Mouse (Mus musculus) MEL (cell line): Measurements from ENCODE around the gene Zdhhc11. TPM values are rescaled to one million over a fixed set of nuclear protein-coding genes. Genes with fewer than 3 reads are reported as not detected.
A peak's percentile ranks its signal among the peaks of the same experiment; 100 is the strongest.

Source experiments
- DNase-seq: peaks from one replicate; pipeline ENCODE4 v3.0.0; 2011; ENCODE audit warnings: low read depth, low spot score
- H3K27ac ChIP-seq: 2 replicates; pipeline ENCODE4 v1.5.1; 2012; ENCODE audit warnings: low read depth, mild to moderate bottlenecking, control low read depth, low read length, moderate library complexity; ENCODE audit not compliant: control insufficient read depth
- H3K27me3 ChIP-seq, 2 experiments: fragments of 150-350 bp in 1 of 2; sonication (generic) in 1 of 2; 2 replicates each; pipeline ENCODE4 v1.6.1; 2012; ENCODE audit warnings: low read length in 2 of 2, mild to moderate bottlenecking in 2 of 2, improper control_type of control experiment in 1 of 2, moderate library complexity in 1 of 2; ENCODE audit not compliant: insufficient read depth in 2 of 2, control insufficient read depth in 1 of 2
- H3K36me3 ChIP-seq, 2 experiments: 2 replicates each; pipeline ENCODE4 v1.6.1; 2012 to 2014; ENCODE audit warnings: low read length in 2 of 2, improper control_type of control experiment in 1 of 2, inconsistent platforms in 1 of 2, mild to moderate bottlenecking in 1 of 2; ENCODE audit not compliant: insufficient read depth in 2 of 2, control insufficient read depth in 1 of 2
- H3K4me1 ChIP-seq, 2 experiments: fragments of 150-350 bp in 1 of 2; sonication (generic) in 1 of 2; 2 replicates each; pipeline ENCODE4 v1.6.1; 2012; ENCODE audit warnings: low read length in 2 of 2, improper control_type of control experiment in 1 of 2, mild to moderate bottlenecking in 1 of 2; ENCODE audit not compliant: insufficient read depth in 2 of 2, control insufficient read depth in 1 of 2
- H3K4me3 ChIP-seq, 2 experiments: fragments of 150-350 bp in 1 of 2; sonication (generic) in 1 of 2; 2 replicates each; pipeline ENCODE4 v1.5.1; 2012; ENCODE audit warnings: low read depth in 2 of 2, low read length in 2 of 2, mild to moderate bottlenecking in 2 of 2, moderate library complexity in 2 of 2, control low read depth in 1 of 2, improper control_type of control experiment in 1 of 2; ENCODE audit not compliant: control insufficient read depth in 1 of 2, insufficient read depth in 1 of 2
- H3K79me2 ChIP-seq: 2 replicates; pipeline ENCODE4 v1.6.1; 2012; ENCODE audit warnings: mild to moderate bottlenecking, low read length, moderate library complexity; ENCODE audit not compliant: control insufficient read depth, poor library complexity, insufficient read depth
- H3K9ac ChIP-seq: 2 replicates; pipeline ENCODE4 v1.6.1; 2012; ENCODE audit warnings: low read depth, mild to moderate bottlenecking, control low read depth, low read length, moderate library complexity; ENCODE audit not compliant: control insufficient read depth, poor library complexity, severe bottlenecking
- H3K9me3 ChIP-seq: fragments of 150-350 bp; sonication (generic); replicated peaks from 2 replicates; pipeline ENCODE4 v1.6.1; 2012; ENCODE audit warnings: mild to moderate bottlenecking, low read length, improper control_type of control experiment, moderate library complexity; ENCODE audit not compliant: insufficient read depth
- BHLHE40 ChIP-seq: IDR thresholded peaks from 2 replicates; pipeline ENCODE4 v1.6.1; 2012; ENCODE audit warnings: low read depth, mild to moderate bottlenecking, inconsistent platforms, low read length, improper control_type of control experiment, borderline replicate concordance
- CHD1 ChIP-seq: IDR thresholded peaks from 2 replicates; pipeline ENCODE4 v1.6.1; 2012; ENCODE audit warnings: low read depth, mild to moderate bottlenecking, inconsistent platforms, low read length, improper control_type of control experiment
- CHD2 ChIP-seq: IDR thresholded peaks from 2 replicates; pipeline ENCODE4 v1.6.1; 2011; ENCODE audit warnings: low read length, improper control_type of control experiment
- CTCF ChIP-seq, 3 experiments: IDR thresholded peaks in 2 of 3; conservative IDR thresholded peaks in 1 of 3; 2 replicates each; pipeline ENCODE4 v1.5.1; 2011 to 2012; ENCODE audit warnings: low read length in 3 of 3, low read depth in 2 of 3, mild to moderate bottlenecking in 2 of 3, improper control_type of control experiment in 1 of 3, inconsistent platforms in 1 of 3, mixed read lengths in 1 of 3, moderate library complexity in 1 of 3; ENCODE audit not compliant: control insufficient read depth in 1 of 3, insufficient read depth in 1 of 3, poor library complexity in 1 of 3, severe bottlenecking in 1 of 3
- E2F4 ChIP-seq: IDR thresholded peaks from 2 replicates; pipeline ENCODE4 v1.6.1; 2011; ENCODE audit warnings: low read depth, low read length, improper control_type of control experiment, borderline replicate concordance
- ELF1 ChIP-seq: IDR thresholded peaks from 2 replicates; pipeline ENCODE4 v1.6.1; 2014; ENCODE audit warnings: low read depth, mild to moderate bottlenecking, inconsistent platforms, low read length, improper control_type of control experiment, moderate library complexity
- EP300 ChIP-seq, 2 experiments: IDR thresholded peaks; 2 replicates each; pipeline ENCODE4 v1.6.1; 2011; ENCODE audit warnings: improper control_type of control experiment in 2 of 2, low read length in 2 of 2, low read depth in 1 of 2, mild to moderate bottlenecking in 1 of 2
- GABPA ChIP-seq: IDR thresholded peaks from 2 replicates; pipeline ENCODE4 v1.6.1; 2012; ENCODE audit warnings: low read depth, mild to moderate bottlenecking, inconsistent platforms, low read length, improper control_type of control experiment, moderate library complexity
- GATA1 ChIP-seq: IDR thresholded peaks from 2 replicates; pipeline ENCODE4 v1.6.1; 2011; ENCODE audit warnings: low read depth, low read length, improper control_type of control experiment
- HCFC1 ChIP-seq: IDR thresholded peaks from 2 replicates; pipeline ENCODE4 v1.6.1; 2012; ENCODE audit warnings: low read depth, mild to moderate bottlenecking, inconsistent platforms, low read length, improper control_type of control experiment, moderate library complexity
- JUND ChIP-seq: IDR thresholded peaks from 2 replicates; pipeline ENCODE4 v1.6.1; 2011; ENCODE audit warnings: low read depth, mild to moderate bottlenecking, improper control_type of control experiment, low read length
- MAFK ChIP-seq: IDR thresholded peaks from 2 replicates; pipeline ENCODE4 v1.6.1; 2011; ENCODE audit warnings: low read depth, mild to moderate bottlenecking, low read length, improper control_type of control experiment, borderline replicate concordance
- MAX ChIP-seq: IDR thresholded peaks from 2 replicates; pipeline ENCODE4 v1.6.1; 2011; ENCODE audit warnings: low read length, improper control_type of control experiment
- MAZ ChIP-seq: IDR thresholded peaks from 2 replicates; pipeline ENCODE4 v1.6.1; 2012; ENCODE audit warnings: low read depth, mild to moderate bottlenecking, inconsistent platforms, low read length, improper control_type of control experiment
- MEF2A ChIP-seq: IDR thresholded peaks from 2 replicates; pipeline ENCODE4 v1.6.1; 2014; ENCODE audit warnings: low read depth, mild to moderate bottlenecking, inconsistent platforms, low read length, improper control_type of control experiment; ENCODE audit not compliant: poor library complexity, insufficient replicate concordance, severe bottlenecking; ENCODE audit errors: extremely low read depth
- MXI1 ChIP-seq: IDR thresholded peaks from 2 replicates; pipeline ENCODE4 v1.6.1; 2011; ENCODE audit warnings: mild to moderate bottlenecking, low read depth, low read length, improper control_type of control experiment
- MYB ChIP-seq: IDR thresholded peaks from 2 replicates; pipeline ENCODE4 v1.6.1; 2011; ENCODE audit warnings: mild to moderate bottlenecking, low read depth, low read length, improper control_type of control experiment
- MYC ChIP-seq: IDR thresholded peaks from 2 replicates; pipeline ENCODE4 v1.6.1; 2011; ENCODE audit warnings: low read depth, mild to moderate bottlenecking, low read length, improper control_type of control experiment, moderate library complexity
- NELFE ChIP-seq: IDR thresholded peaks from 2 replicates; pipeline ENCODE4 v1.6.1; 2011; ENCODE audit warnings: low read depth, low read length, improper control_type of control experiment
- POLR2A ChIP-seq, 2 experiments: IDR thresholded peaks; 2 replicates each; pipeline ENCODE4 v1.6.1; 2011 to 2012; ENCODE audit warnings: low read length in 2 of 2, mild to moderate bottlenecking in 2 of 2, control low read depth in 1 of 2, improper control_type of control experiment in 1 of 2, low read depth in 1 of 2, moderate library complexity in 1 of 2; ENCODE audit not compliant: control insufficient read depth in 1 of 2, insufficient read depth in 1 of 2, poor library complexity in 1 of 2
- RAD21 ChIP-seq: IDR thresholded peaks from 2 replicates; pipeline ENCODE4 v1.6.1; 2011; ENCODE audit warnings: mild to moderate bottlenecking, low read depth, low read length, improper control_type of control experiment
- RCOR1 ChIP-seq: IDR thresholded peaks from 2 replicates; pipeline ENCODE4 v1.6.1; 2012; ENCODE audit warnings: low read depth, mild to moderate bottlenecking, inconsistent platforms, low read length, improper control_type of control experiment
- SIN3A ChIP-seq: IDR thresholded peaks from 2 replicates; pipeline ENCODE4 v1.6.1; 2012; ENCODE audit warnings: low read length, improper control_type of control experiment, inconsistent platforms
- TAL1 ChIP-seq: IDR thresholded peaks from 2 replicates; pipeline ENCODE4 v1.6.1; 2012; ENCODE audit warnings: mild to moderate bottlenecking, inconsistent platforms, low read length, moderate library complexity, mixed read lengths
- TBP ChIP-seq: IDR thresholded peaks from 2 replicates; pipeline ENCODE4 v1.8.0; 2011; ENCODE audit warnings: low read depth, low read length, improper control_type of control experiment
- TCF12 ChIP-seq: IDR thresholded peaks from 2 replicates; pipeline ENCODE4 v1.6.1; 2014; ENCODE audit warnings: low read depth, mild to moderate bottlenecking, inconsistent platforms, low read length, improper control_type of control experiment, moderate library complexity
- USF1 ChIP-seq: IDR thresholded peaks from 2 replicates; pipeline ENCODE4 v1.6.1; 2014; ENCODE audit warnings: low read depth, mild to moderate bottlenecking, inconsistent platforms, low read length, improper control_type of control experiment, moderate library complexity
- USF2 ChIP-seq, 2 experiments: IDR thresholded peaks; 2 replicates each; pipeline ENCODE4 v1.6.1; 2011 to 2012; ENCODE audit warnings: improper control_type of control experiment in 2 of 2, low read length in 2 of 2, borderline replicate concordance in 1 of 2, inconsistent platforms in 1 of 2, low read depth in 1 of 2, mild to moderate bottlenecking in 1 of 2; ENCODE audit not compliant: insufficient read depth in 1 of 2
- ZMIZ1 ChIP-seq: IDR thresholded peaks from 2 replicates; pipeline ENCODE4 v1.6.1; 2012; ENCODE audit warnings: low read depth, mild to moderate bottlenecking, inconsistent platforms, low read length, improper control_type of control experiment, moderate library complexity
- polyA plus RNA-seq, 2 experiments: library from polyadenylated mRNA; stranded (reverse) in 1 of 2; unstranded in 1 of 2; fragments of >175 nt in 1 of 2; fragments of >200 nt in 1 of 2; gene quantifications; 2 replicates each; pipeline versions ENCODE4 v1.2.1 to v1.2.4; 2012; ENCODE audit warnings: low replicate concordance in 2 of 2, low read depth in 1 of 2; ENCODE audit not compliant: insufficient read length in 2 of 2, insufficient read depth in 1 of 2, missing spikeins in 1 of 2
- total RNA-seq: library from RNA; depleted of rRNA; stranded (reverse); fragments of 300-350 nt; gene quantifications from 2 replicates; pipeline ENCODE4 v1.2.3, GENCODE M21; 2012

Gene Zdhhc11
- total and polyA plus RNA-seq, 3 experiments = not detected

DNA sequence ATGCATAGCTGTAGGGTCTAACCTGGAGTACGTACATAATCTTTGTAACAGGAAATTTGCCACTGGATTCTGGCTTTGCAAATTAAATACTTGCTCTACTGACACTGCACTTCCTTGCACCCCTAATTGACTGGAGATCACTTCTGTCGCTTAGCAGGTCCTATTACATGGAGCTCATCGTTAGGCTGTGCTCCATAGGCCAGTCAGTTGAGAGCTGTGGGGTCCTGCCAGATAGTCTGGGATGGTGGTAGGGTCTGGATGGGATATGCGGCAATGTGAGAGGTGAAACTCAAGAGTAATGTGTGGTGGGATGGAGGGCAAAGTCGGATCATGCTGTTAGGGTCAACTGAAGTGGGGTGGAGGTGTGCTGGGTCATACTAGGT, 26.7 kb upstream of the Zdhhc11 start:
- Histone ChIP-seq H3K27me3 (no peaks in the 10 kb centered on the region), H3K9ac (peak overlapping the region; percentile 94), H3K36me3 (peaks cover 11 to 14% of the 10 kb centered on the region in 2 experiments), H3K27ac (peak overlapping the region; percentile 67), H3K4me3 (peak overlapping the region; percentile 79 to 99), H3K4me1 (peaks cover 0 to 10% of the 10 kb centered on the region in 2 experiments; a peak in 3 of 4 replicates), H3K9me3 (no peaks in the 10 kb centered on the region), H3K79me2 (peaks cover 13% of the 10 kb centered on the region)
- peak; percentile 65 for DNase-seq
- TF ChIP-seq GABPA = no peak
- TF ChIP-seq TBP = 0 out of 2 replicates have a peak, but pooled peaks have one; percentile 30

DNA sequence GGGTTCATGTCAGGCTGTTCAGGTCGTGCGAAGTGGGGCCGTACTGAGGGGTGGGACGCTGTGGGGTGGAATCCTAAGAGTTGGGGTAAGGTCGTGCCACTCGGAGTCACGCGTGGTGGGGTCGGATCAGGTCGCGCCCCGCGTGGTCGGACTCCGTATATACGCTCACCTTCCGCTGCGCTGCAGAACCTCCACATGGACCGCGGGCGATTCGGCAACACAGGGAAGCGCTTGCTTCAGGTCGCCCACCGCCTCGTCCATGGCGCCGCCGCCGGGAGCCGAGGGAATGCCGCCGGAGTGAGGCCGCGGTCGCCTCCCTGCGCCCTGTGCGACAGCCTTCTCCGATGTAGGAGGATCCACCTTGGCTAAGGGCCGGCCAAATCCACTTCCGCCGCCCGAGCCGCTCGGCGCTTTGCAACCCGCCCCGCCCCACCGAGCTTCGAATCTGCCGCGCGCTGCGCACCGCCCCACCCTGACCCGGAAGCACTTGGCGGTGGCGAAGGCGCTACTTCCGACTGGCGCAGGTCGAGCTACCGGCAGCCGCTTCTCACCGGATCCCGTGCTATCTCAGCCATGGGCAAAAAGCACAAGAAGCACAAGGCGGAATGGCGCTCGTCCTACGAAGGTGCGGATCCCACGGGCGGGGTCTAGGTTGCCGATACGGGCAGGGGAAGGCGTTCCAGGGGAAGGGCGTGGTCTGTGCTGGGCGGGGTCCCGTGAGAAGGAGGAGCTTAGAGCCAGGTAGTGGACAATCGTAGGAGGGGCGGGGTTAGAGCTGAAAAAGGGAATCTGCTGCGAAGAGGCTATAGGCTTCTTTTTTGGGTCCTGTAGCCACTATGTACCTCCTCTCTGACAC, 26.1 kb upstream of the Zdhhc11 start, which contains the start of the genes Trip13 and Brd9:
Gene Trip13, minus strand, starts transcription at position 464 of the 856 bp plus-strand sequence.
Gene Brd9, plus strand, starts transcription at position 491 of the 856 bp plus-strand sequence.
- Histone ChIP-seq H3K36me3 (peaks cover 11 to 12% of the 10 kb centered on the region in 2 experiments), H3K9me3 (no peaks in the 10 kb centered on the region), H3K9ac (peak within 1 kb of the TSS; percentile 94), H3K27me3 (no peaks in the 10 kb centered on the region), H3K27ac (peak within 1 kb of the TSS; percentile 98), H3K4me3 (peak within 1 kb of the TSS; percentile 91 to 99), H3K4me1 (peaks cover 0 to 10% of the 10 kb centered on the region in 2 experiments; a peak in 3 of 4 replicates), H3K79me2 (peaks cover 13% of the 10 kb centered on the region)
- peak; percentile 96 for DNase-seq
- TF ChIP-seq E2F4 (peak; percentile 69; the same call in 1 of the 2 replicates), USF2 (IDR thresholded peaks at IDR 0.05; ENCODE audit: borderline replicate concordance in 1 of 2, insufficient read depth in 1 of 2, low read depth in 1 of 2, low read length in 2 of 2) (no peak), CTCF (IDR thresholded peaks at IDR 0.05 in 2 of 3, conservative IDR thresholded peaks at IDR 0.05 in 1 of 3; ENCODE audit: control insufficient read depth in 1 of 3, insufficient read depth in 1 of 3, low read depth in 2 of 3, low read length in 3 of 3, poor library complexity in 1 of 3, severe bottlenecking in 1 of 3) (no peak), GATA1 (no peak), GABPA (no peak), JUND (no peak), SIN3A (peak; percentile 82), MYB (no peak), ZMIZ1 (no peak; the same call in 1 of the 2 replicates), TBP (peak; percentile 25), NELFE (peak; percentile 72), HCFC1 (peak; percentile 92), MAFK (no peak), TCF12 (peak; percentile 19; the same call in 1 of the 2 replicates), TAL1 (no peak), EP300 (IDR thresholded peaks at IDR 0.05; ENCODE audit: low read depth in 1 of 2, low read length in 2 of 2) (no peak; a peak in 1 of 4 replicates), CHD2 (no peak), MYC (peak; percentile 75), MEF2A (0 out of 2 replicates have a peak, but pooled peaks have one; percentile 9), USF1 (no peak), POLR2A (IDR thresholded peaks at IDR 0.05; ENCODE audit: control insufficient read depth in 1 of 2, insufficient read depth in 1 of 2, low read depth in 1 of 2, low read length in 2 of 2, poor library complexity in 1 of 2) (peak; percentile 88 to 90), MAZ (peak; percentile 88), ELF1 (peak; percentile 74; the same call in 1 of the 2 replicates), CHD1 (no peak), BHLHE40 (0 out of 2 replicates have a peak, but pooled peaks have one; percentile 31), RCOR1 (peak; percentile 6; the same call in 1 of the 2 replicates), RAD21 (no peak), MXI1 (peak; percentile 44), MAX (peak; percentile 70; the same call in 1 of the 2 replicates)
